Mouse (Mus musculus) liver, embryonic 13.5 days (tissue): ENCODE data around the gene Lrsam1. TPM values are rescaled to one million over a fixed set of nuclear protein-coding genes. Genes with fewer than 3 reads are reported as not detected.

ENCODE experiments used
- ATAC-seq: fragments of 200-750 bp; cut with Nextera tagmentation; 2 replicates; pipeline ENCODE4 v1.8.0; 2017; ENCODE audit warnings: low read depth, mild to moderate bottlenecking, moderate number of reproducible peaks, moderate library complexity
- DNase-seq: peaks from one replicate; pipeline ENCODE4 v3.0.0; 2022
- H3K27ac ChIP-seq: fragments of 300-500 bp; sonication (generic); 2 replicates; pipeline ENCODE4 v1.5.1; 2015; ENCODE audit warnings: moderate library complexity, mild to moderate bottlenecking, inconsistent platforms
- H3K27me3 ChIP-seq: fragments of 300-500 bp; sonication (generic); 2 replicates; pipeline ENCODE4 v1.6.1; 2015; ENCODE audit warnings: mild to moderate bottlenecking, inconsistent platforms
- H3K36me3 ChIP-seq: fragments of 300-500 bp; sonication (generic); 2 replicates; pipeline ENCODE4 v1.6.1; 2015; ENCODE audit warnings: mild to moderate bottlenecking, inconsistent platforms
- H3K4me1 ChIP-seq: fragments of 300-500 bp; sonication (generic); replicated peaks from 2 replicates; pipeline ENCODE4 v1.6.1; 2015; ENCODE audit warnings: inconsistent platforms
- H3K4me2 ChIP-seq: fragments of 300-500 bp; sonication (generic); 2 replicates; pipeline ENCODE4 v1.6.1; 2015; ENCODE audit warnings: inconsistent platforms, mild to moderate bottlenecking, moderate library complexity
- H3K4me3 ChIP-seq: fragments of 300-500 bp; sonication (generic); replicated peaks from 2 replicates; pipeline ENCODE4 v1.5.1; 2015; ENCODE audit warnings: mild to moderate bottlenecking, inconsistent platforms
- H3K9ac ChIP-seq: fragments of 300-500 bp; sonication (generic); 2 replicates; pipeline ENCODE4 v1.6.1; 2015; ENCODE audit warnings: mild to moderate bottlenecking, inconsistent platforms
- H3K9me3 ChIP-seq: fragments of 300-500 bp; sonication (generic); replicated peaks from 2 replicates; pipeline ENCODE4 v1.6.1; 2016; ENCODE audit warnings: inconsistent platforms
- WGBS: fragments of 180-500 bp; shearing (Covaris S2); methylation state at CpG from one replicate; pipeline ENCODE4 v1.1.7; 2015; ENCODE audit not compliant: insufficient replicate concordance; 5-methylcytosine and 5-hydroxymethylcytosine counted together
- polyA plus RNA-seq: library from polyadenylated mRNA; unstranded; fragments of >200 nt; fragmentation: Nextera tagmentation; extraction: Ambion mirVana; gene quantifications from 2 replicates; pipeline ENCODE4 v1.2.1, GENCODE M21; 2015

The Lrsam1 gene
- polyA plus RNA-seq, 1 experiment from 2014 or later: 2.0 TPM

DNA sequence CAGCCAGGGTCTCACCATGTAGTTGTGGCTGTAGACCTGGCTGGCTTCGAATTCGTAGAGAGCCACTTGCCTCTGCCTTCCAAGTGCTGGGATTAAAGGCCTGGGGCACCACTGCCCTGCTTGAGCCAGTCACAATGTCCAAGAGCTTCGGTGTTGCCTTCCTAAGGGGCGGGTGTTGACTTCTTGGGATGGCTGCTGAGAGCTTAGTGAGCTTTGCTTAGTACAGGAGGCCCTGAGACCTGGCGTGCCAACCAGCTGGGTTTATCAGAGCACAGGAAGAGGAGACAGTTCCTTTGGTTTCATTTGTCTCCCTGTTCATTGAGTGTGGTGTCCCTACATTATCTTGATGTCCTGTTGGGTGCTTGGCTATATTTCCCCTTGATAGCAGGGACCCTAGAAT lies 84.1 kb downstream of the Lrsam1 start:
- Histone ChIP-seq H3K27ac (no peak overlapping the region), H3K9me3 (no peaks in the 10 kb centered on the region)

DNA sequence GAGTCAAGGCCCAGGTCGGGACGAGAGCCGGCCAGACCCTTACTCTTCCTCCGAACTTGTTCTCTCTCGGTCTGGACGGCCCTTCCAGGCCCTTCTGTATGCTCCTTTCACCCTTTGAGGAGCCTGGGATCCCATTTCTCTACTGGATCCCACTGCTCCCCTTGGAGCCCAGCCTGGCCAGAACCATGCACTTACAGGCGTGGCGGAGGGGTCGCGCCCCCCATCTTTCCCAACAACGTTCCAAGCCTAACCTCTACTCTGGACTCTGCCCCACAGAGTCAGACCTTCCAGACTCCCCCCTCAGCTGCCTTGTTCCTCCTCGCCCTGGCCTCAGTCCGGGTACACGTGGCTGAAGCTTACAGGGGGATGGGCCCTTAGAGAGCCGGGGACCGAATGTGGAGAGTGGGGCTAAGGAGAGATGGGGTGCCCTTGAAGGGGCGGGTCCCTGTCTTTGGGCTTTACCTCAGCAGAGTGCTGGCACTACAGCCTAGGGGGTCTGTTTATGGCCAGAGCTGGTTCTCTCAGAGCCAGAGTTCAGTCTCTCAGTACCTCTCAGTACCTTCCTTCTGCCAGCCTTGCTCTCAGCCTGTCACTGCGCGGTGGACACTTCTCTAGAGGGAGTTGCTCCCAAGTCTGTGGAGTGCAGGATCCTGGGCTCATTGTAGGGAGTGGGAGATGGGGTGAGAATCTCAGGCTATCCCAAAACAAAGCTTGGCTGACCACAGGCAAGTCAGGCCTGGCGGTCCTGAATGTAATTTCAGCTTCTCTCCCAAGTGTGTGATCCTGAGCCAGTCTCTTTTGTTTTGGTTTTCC lies 84.7 kb downstream of the Lrsam1 start:
- ATAC-seq (peak; percentile 11), DNase-seq (no peak)
- no peaks in the 10 kb centered on the region for H3K36me3 ChIP-seq
- H3K4me3 ChIP-seq: peak overlapping the region; percentile 68
- peak overlapping the region; percentile 91 for H3K4me2 ChIP-seq
- no peaks in the 10 kb centered on the region for H3K9me3 ChIP-seq
- WGBS: 9% methylated on average over 20 of the region's 20 CpGs
- peaks cover 22% of the 10 kb centered on the region for H3K27me3 ChIP-seq
- peak overlapping the region; percentile 79 for H3K9ac ChIP-seq
- H3K27ac ChIP-seq: peak overlapping the region; percentile 23
- H3K4me1 ChIP-seq: peaks cover 70% of the 10 kb centered on the region

More for the DNA sequence above, 84.1 kb downstream of the Lrsam1 start:
- Histone ChIP-seq H3K27me3 (peaks cover 22% of the 10 kb centered on the region), H3K4me3 (peak overlapping the region; percentile 68), H3K4me2 (peak overlapping the region; percentile 91), H3K36me3 (no peaks in the 10 kb centered on the region), H3K9ac (peak overlapping the region; percentile 79), H3K4me1 (peaks cover 76% of the 10 kb centered on the region)
- ATAC-seq: no peak
- WGBS: 31% methylated on average over 5 of the region's 5 CpGs
- no peak for DNase-seq

DNA sequence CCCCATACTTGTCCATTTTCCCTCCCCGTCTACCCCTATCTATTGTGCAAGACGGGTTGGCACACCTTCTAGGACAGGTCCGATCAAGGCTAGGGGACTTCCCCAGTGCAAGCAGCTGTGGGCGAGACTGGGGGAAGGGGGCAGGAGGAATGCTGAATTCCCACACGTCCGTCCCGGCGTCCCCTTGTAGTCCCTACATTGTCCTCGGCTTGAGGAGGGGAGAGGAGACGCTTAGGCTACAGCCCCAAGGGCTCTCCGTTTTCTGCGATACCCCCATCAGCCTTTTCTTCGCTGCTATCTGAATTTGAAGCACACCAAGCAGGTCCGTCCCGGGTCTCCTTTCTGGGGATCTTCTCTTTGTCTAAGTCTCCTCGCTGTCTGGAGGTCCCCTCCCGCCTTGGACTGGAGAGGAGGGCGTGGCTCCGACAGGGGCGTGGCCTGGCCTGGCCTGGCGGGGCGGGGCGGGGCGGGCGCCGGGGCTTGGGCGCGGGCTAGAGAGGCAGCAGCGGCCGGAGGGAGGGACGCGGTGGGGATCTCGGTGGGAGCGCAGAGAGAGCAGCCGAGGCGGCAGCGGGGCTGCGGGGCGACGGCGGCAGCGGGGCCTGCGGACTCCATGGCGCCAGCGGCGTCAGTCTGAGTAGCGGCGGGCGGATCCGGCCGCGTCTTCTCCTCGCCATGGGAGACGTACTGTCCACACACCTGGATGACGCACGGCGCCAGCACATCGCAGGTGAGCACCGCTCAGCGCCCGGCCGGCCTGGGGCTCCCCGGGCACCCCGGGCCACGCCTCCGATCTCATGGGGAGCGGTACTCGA lies 85.5 kb downstream of the Lrsam1 start, which contains the start of gene Fam129b:
TSS of gene Fam129b (plus strand) at position 440 of the 815 bp plus-strand sequence.
- peaks cover 69% of the 10 kb centered on the region for H3K4me1 ChIP-seq
- H3K9me3 ChIP-seq: no peaks in the 10 kb centered on the region
- peak within 1 kb of the TSS; percentile 91 for H3K4me2 ChIP-seq
- peak within 1 kb of the TSS; percentile 59 for H3K27ac ChIP-seq
- H3K36me3 ChIP-seq: no peaks in the 10 kb centered on the region
- ATAC-seq (peak; percentile 83), DNase-seq (peak; percentile 77)
- peak within 1 kb of the TSS; percentile 79 for H3K9ac ChIP-seq
- under 1% methylated on average over 60 of the region's 68 CpGs for WGBS
- H3K27me3 ChIP-seq: peaks cover 22% of the 10 kb centered on the region
- peak within 1 kb of the TSS; percentile 68 for H3K4me3 ChIP-seq

Other genes starting within 250 kb of the Lrsam1 start
- 60.4 TPM in 2 replicates for gene Cdk9, start 248.5 kb downstream of the Lrsam1 start, polyA plus RNA-seq
- 5.4 and 5.6 TPM in 2 replicates for gene Sh2d3c, start 240.6 kb downstream of the Lrsam1 start, polyA plus RNA-seq
- 0.15 TPM in 1 of 2 replicates, not detected in the other for gene 6330409D20Rik, start 220.6 kb downstream of the Lrsam1 start, polyA plus RNA-seq
- gene Tor2a, start 204.4 kb downstream of the Lrsam1 start, polyA plus RNA-seq: 30.1 TPM in 2 replicates
- 0.07 and 0.13 TPM in 2 replicates for gene Ttc16, start 186.0 kb downstream of the Lrsam1 start, polyA plus RNA-seq
- 2.4 and 3.6 TPM in 2 replicates for gene Ptrh1, start 185.8 kb downstream of the Lrsam1 start, polyA plus RNA-seq
- 0.24 and 0.25 TPM in 2 replicates for gene Cfap157, start 177.2 kb downstream of the Lrsam1 start, polyA plus RNA-seq
- 3.3 and 3.7 TPM in 2 replicates for gene Stxbp1, start 114.4 kb downstream of the Lrsam1 start, polyA plus RNA-seq
- 7.0 and 7.6 TPM in 2 replicates for gene Fam129b, start 85.5 kb downstream of the Lrsam1 start, polyA plus RNA-seq
- 141 and 148 TPM in 2 replicates for gene Rpl12, start 55 bp downstream of the Lrsam1 start, polyA plus RNA-seq
- 9.0 and 9.9 TPM in 2 replicates for gene Slc2a8, start 20.5 kb upstream of the Lrsam1 start, polyA plus RNA-seq
- gene Garnl3, start 170.0 kb upstream of the Lrsam1 start, polyA plus RNA-seq: 1.2 and 1.4 TPM in 2 replicates